Mouse (Mus musculus) lung, adult 2 months (tissue): ENCODE results near the gene Apex1.
"Not testable (repeated sequence)": the region's sequence is repeated elsewhere in the genome, so short reads cannot be mapped to it uniquely, and the experiment has no call there.

Experiments used
- CTCF ChIP-seq: fragments of 200-500 bp; IDR thresholded peaks from 2 replicates; pipeline ENCODE4 v1.5.1; 2011; ENCODE audit warnings: mild to moderate bottlenecking, low read length, control low read depth; ENCODE audit not compliant: insufficient read depth
- POLR2A ChIP-seq: fragments of 200-500 bp; IDR thresholded peaks from 2 replicates; pipeline ENCODE4 v1.6.1; 2011; ENCODE audit warnings: low read depth, mild to moderate bottlenecking, control low read depth, low read length, borderline replicate concordance; ENCODE audit errors: extremely low read depth

DNA sequence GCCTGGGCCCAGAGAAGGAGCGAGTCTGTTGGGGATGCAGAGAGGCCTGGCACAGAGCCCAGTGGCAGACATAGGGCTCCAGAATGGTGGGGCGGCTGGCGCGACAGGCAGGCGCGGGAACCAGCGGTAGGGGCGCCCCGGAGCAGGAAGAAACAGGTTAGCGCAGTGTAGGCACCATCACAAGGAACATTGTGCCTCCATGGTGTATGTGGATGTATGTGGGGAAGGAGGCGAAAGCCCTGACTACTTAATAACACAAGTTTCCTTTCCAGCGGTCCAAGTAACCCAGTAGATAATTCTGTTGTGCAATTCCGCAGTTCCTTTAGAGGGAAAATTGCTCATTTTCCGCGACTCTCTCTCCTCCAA, 19.9 kb downstream of the Apex1 start:
- TF ChIP-seq CTCF, POLR2A: not testable (repeated sequence)
